Mouse (Mus musculus) bone marrow macrophage, adult 2 months (primary cell): Measurements from ENCODE around the gene Ptch1. TPM values are rescaled to one million over a fixed set of nuclear protein-coding genes. Genes with fewer than 3 reads are reported as not detected.

Experiments used
- H3K27ac ChIP-seq: 2 replicates; pipeline ENCODE4 v1.5.1; 2012; ENCODE audit warnings: low read depth, low read length; ENCODE audit not compliant: insufficient read depth
- H3K4me1 ChIP-seq: 2 replicates; pipeline ENCODE4 v1.6.1; 2012; ENCODE audit warnings: low read length; ENCODE audit not compliant: control insufficient read depth, insufficient read depth
- H3K4me3 ChIP-seq: 2 replicates; pipeline ENCODE4 v1.5.1; 2012; ENCODE audit warnings: mild to moderate bottlenecking, low read length, moderate library complexity; ENCODE audit not compliant: insufficient read depth
- CTCF ChIP-seq: IDR thresholded peaks from 2 replicates; pipeline ENCODE4 v1.5.1; 2012; ENCODE audit warnings: low read depth, mild to moderate bottlenecking, low read length, moderate library complexity
- POLR2A ChIP-seq: IDR thresholded peaks from 2 replicates; pipeline ENCODE4 v1.6.1; 2012; ENCODE audit warnings: mild to moderate bottlenecking, low read depth, low read length, borderline replicate concordance
- polyA plus RNA-seq: library from polyadenylated mRNA; stranded (reverse); fragments of >200 nt; gene quantifications from 2 replicates; pipeline ENCODE4 v1.2.4, GENCODE M21; 2012; ENCODE audit not compliant: missing spikeins, insufficient read depth, insufficient read length

Ptch1 gene
- polyA plus RNA-seq, 1 experiment, result 2.5 TPM

- TF ChIP-seq POLR2A (no peak), CTCF (no peak)
- Histone ChIP-seq H3K4me1 (no peaks in the 10 kb centered on the region), H3K4me3 (no peak overlapping the region), H3K27ac (no peak overlapping the region)
Observed at GRCm38 (mm10) chr13:63507001-63507556, 66.3 kb downstream of the Ptch1 start.

- no peaks in the 10 kb centered on the region for H3K4me1 ChIP-seq
- H3K4me3 ChIP-seq, result no peak overlapping the region
- H3K27ac ChIP-seq, result no peak overlapping the region
- TF ChIP-seq POLR2A (no peak), CTCF (no peak)
Observed at GRCm38 (mm10) chr13:63506364-63506763, 67.0 kb downstream of the Ptch1 start.

- TF ChIP-seq CTCF (no peak), POLR2A (no peak)
- Histone ChIP-seq H3K4me1 (no peaks in the 10 kb centered on the region), H3K4me3 (no peak overlapping the region), H3K27ac (no peak overlapping the region)
Observed at GRCm38 (mm10) chr13:63502391-63502790, 71.0 kb downstream of the Ptch1 start.

GRCm38 (mm10) chr13:63499489-63499888 lies 73.9 kb downstream of the Ptch1 start:
- TF ChIP-seq POLR2A, result no peak
- no peak for TF ChIP-seq CTCF
- Histone ChIP-seq H3K4me3 (no peak overlapping the region), H3K4me1 (no peaks in the 10 kb centered on the region), H3K27ac (no peak overlapping the region)

DNA sequence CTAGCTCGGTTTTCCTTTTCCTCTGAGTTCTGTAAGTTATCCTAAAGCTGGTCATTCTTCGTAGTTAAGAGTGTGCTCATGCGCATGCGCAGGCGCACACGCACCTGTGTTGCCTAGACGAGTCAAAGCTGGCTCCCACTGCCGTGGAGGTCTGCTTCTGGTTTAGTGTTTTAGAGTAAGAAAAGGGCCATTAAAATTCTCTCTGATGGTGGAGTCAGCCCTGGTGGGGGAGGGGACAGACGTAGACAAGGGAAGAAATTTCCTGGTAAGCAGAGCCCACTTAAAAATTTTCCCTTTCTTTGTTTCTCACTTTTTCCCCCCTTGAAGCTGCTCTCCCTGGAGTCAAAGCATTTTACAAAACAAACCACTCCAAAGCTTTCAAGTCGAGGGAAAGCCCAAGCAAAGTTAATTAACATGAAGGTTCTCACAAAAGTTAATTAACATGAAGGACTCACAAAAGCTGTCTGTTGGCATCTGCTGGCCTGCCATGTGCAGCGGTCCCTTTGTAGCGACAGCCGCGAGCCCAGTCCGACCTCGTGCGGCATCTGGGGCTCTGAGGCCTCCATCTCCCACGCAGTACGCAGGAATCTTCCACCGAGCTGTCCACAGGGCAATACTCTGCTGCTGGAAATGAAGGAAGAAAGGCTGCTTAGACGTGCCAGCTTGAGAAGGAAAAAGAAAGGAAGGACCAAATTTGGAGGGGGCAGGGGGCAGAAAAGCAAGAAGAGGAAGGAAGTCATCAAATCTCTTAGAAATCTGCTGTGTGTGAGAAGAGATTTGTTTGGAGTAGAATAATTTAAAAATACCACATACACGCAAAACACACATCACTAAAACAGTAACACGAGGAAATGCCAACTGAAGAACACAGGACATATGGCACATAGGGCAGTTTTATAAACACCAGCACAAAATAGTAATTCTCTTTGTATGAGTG lies 76.5 kb downstream of the Ptch1 start, which contains the start of gene Fancc:
Gene Fancc (minus strand): TSS at position 633 of the 937 bp plus-strand sequence.
- Histone ChIP-seq H3K4me1 (no peaks in the 10 kb centered on the region), H3K4me3 (peak within 1 kb of the TSS; percentile 17; the same call in 1 of the 2 replicates), H3K27ac (no peak within 1 kb of the TSS)
- TF ChIP-seq CTCF (no peak), POLR2A (no peak)

- no peak overlapping the region for H3K27ac ChIP-seq
- H3K4me1 ChIP-seq, result no peaks in the 10 kb centered on the region
- TF ChIP-seq CTCF (no peak), POLR2A (no peak)
- no peak overlapping the region for H3K4me3 ChIP-seq
Observed at GRCm38 (mm10) chr13:63487707-63488042, 85.7 kb downstream of the Ptch1 start.

- no peak overlapping the region for H3K27ac ChIP-seq
- TF ChIP-seq CTCF (no peak), POLR2A (no peak)
- H3K4me1 ChIP-seq, result no peaks in the 10 kb centered on the region
- H3K4me3 ChIP-seq, result no peak overlapping the region
Observed at GRCm38 (mm10) chr13:63486791-63487706, 86.3 kb downstream of the Ptch1 start.

- Histone ChIP-seq H3K4me3 (no peak overlapping the region), H3K27ac (no peak overlapping the region), H3K4me1 (peaks cover 3% of the 10 kb centered on the region; the same call in 1 of the 2 replicates)
- TF ChIP-seq POLR2A (no peak), CTCF (no peak)
Observed at GRCm38 (mm10) chr13:63475356-63475755, 98.0 kb downstream of the Ptch1 start.

Other genes starting within 250 kb of the Ptch1 start
- gene Fancc, start 76.3 kb downstream of the Ptch1 start, polyA plus RNA-seq, result 7.6 and 11.0 TPM in 2 replicates
- 7.3 and 9.4 TPM in 2 replicates for gene Ercc6l2, start 241.6 kb upstream of the Ptch1 start, polyA plus RNA-seq